Mouse (Mus musculus): ENCODE measurements around the gene Tmem182.
A peak's percentile ranks its signal among the peaks of the same experiment; 100 is the strongest.

Gene Tmem182

GRCm38 (mm10) chr1:40867651-40868050 is 62.2 kb downstream of the Tmem182 start:
- DNase-seq, result no peak

GRCm38 (mm10) chr1:40873760-40874455 is 68.5 kb downstream of the Tmem182 start:
- DNase-seq, result no peak

GRCm38 (mm10) chr1:40874456-40875375 is 69.3 kb downstream of the Tmem182 start:
- DNase-seq, result no peak

GRCm38 (mm10) chr1:40879051-40879450 is 73.7 kb downstream of the Tmem182 start:
- peak in 1 of 2 experiments; percentile 75 for DNase-seq

- no peak for DNase-seq
Observed at GRCm38 (mm10) chr1:40879526-40879925, 74.1 kb downstream of the Tmem182 start.

- no peak for DNase-seq
Observed at GRCm38 (mm10) chr1:40880527-40880926, 75.1 kb downstream of the Tmem182 start.

GRCm38 (mm10) chr1:40883856-40884255 is 78.5 kb downstream of the Tmem182 start:
- DNase-seq, result no peak

GRCm38 (mm10) chr1:40884943-40885342 is 79.5 kb downstream of the Tmem182 start:
- DNase-seq, result no peak

GRCm38 (mm10) chr1:40887673-40888072 is 82.3 kb downstream of the Tmem182 start:
- peak; percentile 88 to 89 for DNase-seq

GRCm38 (mm10) chr1:40888396-40889040 is 83.1 kb downstream of the Tmem182 start:
- DNase-seq, result peak in 1 of 2 experiments; percentile 9

GRCm38 (mm10) chr1:40889617-40890016 is 84.2 kb downstream of the Tmem182 start:
- DNase-seq, result no peak

GRCm38 (mm10) chr1:40890246-40890645 is 84.8 kb downstream of the Tmem182 start:
- DNase-seq, result no peak

- no peak for DNase-seq
Observed at GRCm38 (mm10) chr1:40903712-40904111, 98.3 kb downstream of the Tmem182 start.

Measured in kidney, postnatal 25 days (tissue).